Mouse (Mus musculus) gastrocnemius, postnatal 4 days (tissue): ENCODE measurements around the gene Ptpn14. TPM values are rescaled to one million over a fixed set of nuclear protein-coding genes. Genes with fewer than 3 reads are reported as not detected.

Experiments used
- DNase-seq, 2 experiments: peaks; one replicate each; pipeline ENCODE4 v3.0.0; 2021 to 2022; ENCODE audit warnings: low spot score in 2 of 2, mixed read lengths in 2 of 2
- total RNA-seq, 2 experiments: library from RNA; stranded (reverse); gene quantifications; 2 replicates each; pipeline ENCODE4 v1.2.3; 2021

The Ptpn14 gene
- total RNA-seq, 2 experiments from 2014 or later = 19.7 to 22.1 TPM

- DNase-seq = no peak
Measured at GRCm38 (mm10) chr1:189863727-189864126, 135.7 kb downstream of the Ptpn14 start.

GRCm38 (mm10) chr1:189864301-189864700, 136.2 kb downstream of the Ptpn14 start:
- no peak for DNase-seq

GRCm38 (mm10) chr1:189864846-189865560, 136.9 kb downstream of the Ptpn14 start:
- no peak for DNase-seq

GRCm38 (mm10) chr1:189866621-189867020, 138.6 kb downstream of the Ptpn14 start:
- no peak for DNase-seq

GRCm38 (mm10) chr1:189867034-189867433, 139.0 kb downstream of the Ptpn14 start:
- DNase-seq = no peak

- no peak for DNase-seq
Measured at GRCm38 (mm10) chr1:189867497-189867896, 139.4 kb downstream of the Ptpn14 start.

GRCm38 (mm10) chr1:189868036-189868435, 140.0 kb downstream of the Ptpn14 start:
- no peak for DNase-seq

- DNase-seq = no peak
Measured at GRCm38 (mm10) chr1:189869651-189870270, 141.7 kb downstream of the Ptpn14 start.

GRCm38 (mm10) chr1:189870539-189870938, 142.5 kb downstream of the Ptpn14 start:
- DNase-seq = no peak

GRCm38 (mm10) chr1:189871625-189872024, 143.6 kb downstream of the Ptpn14 start:
- no peak for DNase-seq

- DNase-seq = no peak
Measured at GRCm38 (mm10) chr1:189872050-189872449, 144.0 kb downstream of the Ptpn14 start.

- no peak for DNase-seq
Measured at GRCm38 (mm10) chr1:189873591-189873990, 145.5 kb downstream of the Ptpn14 start.

GRCm38 (mm10) chr1:189875439-189875861, 147.4 kb downstream of the Ptpn14 start:
- DNase-seq = no peak

- no peak for DNase-seq
Measured at GRCm38 (mm10) chr1:189876162-189876561, 148.1 kb downstream of the Ptpn14 start.

- no peak for DNase-seq
Measured at GRCm38 (mm10) chr1:189879212-189879611, 151.1 kb downstream of the Ptpn14 start.

- no peak for DNase-seq
Measured at GRCm38 (mm10) chr1:189879965-189880364, 151.9 kb downstream of the Ptpn14 start.

- DNase-seq = no peak
Measured at GRCm38 (mm10) chr1:189880745-189881144, 152.7 kb downstream of the Ptpn14 start.

GRCm38 (mm10) chr1:189882886-189883285, 154.8 kb downstream of the Ptpn14 start:
- peak in 1 of 2 experiments; percentile 54 for DNase-seq

GRCm38 (mm10) chr1:189883531-189884170, 155.6 kb downstream of the Ptpn14 start:
- DNase-seq = peak; percentile 56 to 66

- no peak for DNase-seq
Measured at GRCm38 (mm10) chr1:189884951-189885350, 156.9 kb downstream of the Ptpn14 start.

- no peak for DNase-seq
Measured at GRCm38 (mm10) chr1:189885975-189886374, 157.9 kb downstream of the Ptpn14 start.

GRCm38 (mm10) chr1:189887518-189887917, 159.4 kb downstream of the Ptpn14 start:
- DNase-seq = peak in 1 of 2 experiments; percentile 59
